Mouse (Mus musculus) forelimb bud, embryonic 11.5 days (tissue): ENCODE results near the gene Hoxa13.

ENCODE experiments used
- DNase-seq: peaks from one replicate; pipeline ENCODE4 v3.0.0-alpha.2; 2012; ENCODE audit warnings: low read depth, low spot score

Hoxa13 gene

GRCm38 (mm10) chr6:52270494-52271480 is 10.1 kb upstream of the Hoxa13 start:
- DNase-seq: peak; percentile 61

- DNase-seq: no peak
Measured at GRCm38 (mm10) chr6:52268756-52269155, 8.1 kb upstream of the Hoxa13 start.

- DNase-seq: no peak
Measured at GRCm38 (mm10) chr6:52268341-52268740, 7.7 kb upstream of the Hoxa13 start.

GRCm38 (mm10) chr6:52267691-52268090 is 7.0 kb upstream of the Hoxa13 start:
- DNase-seq: no peak

GRCm38 (mm10) chr6:52267221-52267620 is 6.5 kb upstream of the Hoxa13 start:
- peak; percentile 12 for DNase-seq

- no peak for DNase-seq
Measured at GRCm38 (mm10) chr6:52266666-52266985, 5.9 kb upstream of the Hoxa13 start.

- DNase-seq: peak; percentile 53
Measured at GRCm38 (mm10) chr6:52265913-52266665, 5.4 kb upstream of the Hoxa13 start.

GRCm38 (mm10) chr6:52265306-52265912 is 4.7 kb upstream of the Hoxa13 start:
- peak; percentile 19 for DNase-seq

GRCm38 (mm10) chr6:52264106-52264790 is 3.6 kb upstream of the Hoxa13 start:
- peak; percentile 34 for DNase-seq

GRCm38 (mm10) chr6:52263321-52263585 is 2.6 kb upstream of the Hoxa13 start:
- DNase-seq: no peak

- peak; percentile 42 for DNase-seq
Measured at GRCm38 (mm10) chr6:52262463-52263320, 2.0 kb upstream of the Hoxa13 start.

GRCm38 (mm10) chr6:52261751-52262462 is 1.2 kb upstream of the Hoxa13 start:
- no peak for DNase-seq

- no peak for DNase-seq
Measured at GRCm38 (mm10) chr6:52259811-52260261, 844 bp downstream of the Hoxa13 start.

GRCm38 (mm10) chr6:52259081-52259790 is 1.4 kb downstream of the Hoxa13 start:
- DNase-seq: no peak

- DNase-seq: peak; percentile 89
Measured at GRCm38 (mm10) chr6:52256956-52257355, 3.7 kb downstream of the Hoxa13 start.

GRCm38 (mm10) chr6:52253511-52254500 is 6.9 kb downstream of the Hoxa13 start:
- no peak for DNase-seq

- no peak for DNase-seq
Measured at GRCm38 (mm10) chr6:52252775-52253376, 7.8 kb downstream of the Hoxa13 start.
